Mouse (Mus musculus) hindbrain, embryonic 13.5 days (tissue): ENCODE measurements at regions not wholly inside any gene's neighbourhood (a gene's known extent, or its start where the extent isn't known, plus 50 kb on each side); places are given as distances from the start of the nearest gene placed in this dataset.
"Not testable (repeated sequence)": the region's sequence is repeated elsewhere in the genome, so short reads cannot be mapped to it uniquely, and the experiment has no call there.

Experiments used
- ATAC-seq: fragments of 200-750 bp; cut with Nextera tagmentation; 2 replicates; pipeline ENCODE4 v1.8.0; 2017; ENCODE audit warnings: moderate TSS enrichment; ENCODE audit not compliant: low FRiP score
- H3K27ac ChIP-seq: fragments of 300-500 bp; sonication (generic); 2 replicates; pipeline ENCODE4 v1.5.1; 2015; ENCODE audit warnings: inconsistent platforms, mild to moderate bottlenecking, moderate library complexity
- H3K27me3 ChIP-seq: fragments of 300-500 bp; sonication (generic); 2 replicates; pipeline ENCODE4 v1.6.1; 2015; ENCODE audit warnings: mild to moderate bottlenecking, inconsistent platforms
- H3K36me3 ChIP-seq: fragments of 300-500 bp; sonication (generic); 2 replicates; pipeline ENCODE4 v1.6.1; 2015; ENCODE audit warnings: mild to moderate bottlenecking, inconsistent platforms
- H3K4me1 ChIP-seq: fragments of 300-500 bp; sonication (generic); replicated peaks from 2 replicates; pipeline ENCODE4 v1.6.1; 2015; ENCODE audit warnings: inconsistent platforms
- H3K4me2 ChIP-seq: fragments of 300-500 bp; sonication (generic); 2 replicates; pipeline ENCODE4 v1.6.1; 2015; ENCODE audit warnings: inconsistent platforms, mild to moderate bottlenecking, moderate library complexity
- H3K4me3 ChIP-seq: fragments of 300-500 bp; sonication (generic); 2 replicates; pipeline ENCODE4 v1.5.1; 2015; ENCODE audit warnings: mild to moderate bottlenecking, inconsistent platforms
- H3K9ac ChIP-seq: fragments of 300-500 bp; sonication (generic); 2 replicates; pipeline ENCODE4 v1.6.1; 2015; ENCODE audit warnings: mild to moderate bottlenecking, inconsistent platforms
- H3K9me3 ChIP-seq: fragments of 300-500 bp; sonication (generic); 2 replicates; pipeline ENCODE4 v1.6.1; 2016; ENCODE audit warnings: inconsistent platforms
- WGBS: fragments of 180-500 bp; shearing (Covaris S2); methylation state at CpG from one replicate; pipeline ENCODE4 v1.1.7; 2015; 5-methylcytosine and 5-hydroxymethylcytosine counted together

- H3K27ac ChIP-seq, result no peak overlapping the region
- no peaks in the 10 kb centered on the region for H3K9me3 ChIP-seq
- H3K4me1 ChIP-seq, result no peaks in the 10 kb centered on the region
- H3K4me3 ChIP-seq, result no peak overlapping the region
- H3K9ac ChIP-seq, result no peak overlapping the region
- H3K4me2 ChIP-seq, result no peak overlapping the region
- no peak for ATAC-seq
- H3K27me3 ChIP-seq, result no peaks in the 10 kb centered on the region
- H3K36me3 ChIP-seq, result no peaks in the 10 kb centered on the region
These were observed 100.0 kb upstream of the Tbl1x start for GRCm38 (mm10) chrX:77410812-77411211.

- Histone ChIP-seq H3K36me3 (no peaks in the 10 kb centered on the region), H3K4me1 (no peaks in the 10 kb centered on the region), H3K4me2 (no peak overlapping the region), H3K9ac (no peak overlapping the region), H3K4me3 (no peak overlapping the region), H3K27me3 (no peaks in the 10 kb centered on the region), H3K27ac (no peak overlapping the region), H3K9me3 (no peaks in the 10 kb centered on the region)
- no peak for ATAC-seq
These were observed 96.7 kb upstream of the Tbl1x start for GRCm38 (mm10) chrX:77414156-77414555.

GRCm38 (mm10) chrX:77417766-77418165, 93.0 kb upstream of the Tbl1x start:
- H3K9ac ChIP-seq, result no peak overlapping the region
- H3K27ac ChIP-seq, result no peak overlapping the region
- no peaks in the 10 kb centered on the region for H3K4me1 ChIP-seq
- no peaks in the 10 kb centered on the region for H3K9me3 ChIP-seq
- H3K36me3 ChIP-seq, result no peaks in the 10 kb centered on the region
- H3K4me3 ChIP-seq, result no peak overlapping the region
- no peak for ATAC-seq
- H3K4me2 ChIP-seq, result no peak overlapping the region
- no peaks in the 10 kb centered on the region for H3K27me3 ChIP-seq

- H3K36me3 ChIP-seq, result no peaks in the 10 kb centered on the region
These were observed 88.6 kb upstream of the Tbl1x start for GRCm38 (mm10) chrX:77422206-77422605.

GRCm38 (mm10) chrX:77424792-77425727, 85.8 kb upstream of the Tbl1x start:
- Histone ChIP-seq H3K27ac (no peak overlapping the region), H3K4me2 (no peak overlapping the region), H3K27me3 (no peaks in the 10 kb centered on the region), H3K9me3 (no peaks in the 10 kb centered on the region), H3K4me1 (no peaks in the 10 kb centered on the region), H3K4me3 (no peak overlapping the region), H3K36me3 (no peaks in the 10 kb centered on the region), H3K9ac (no peak overlapping the region)
- 89% methylated on average over 3 of the region's 3 CpGs for WGBS
- no peak for ATAC-seq

More at GRCm38 (mm10) chrX:77422206-77422605, 88.6 kb upstream of the Tbl1x start:
- H3K9me3 ChIP-seq, result no peaks in the 10 kb centered on the region
- H3K27me3 ChIP-seq, result no peaks in the 10 kb centered on the region
- no peak overlapping the region for H3K4me3 ChIP-seq
- H3K9ac ChIP-seq, result no peak overlapping the region
- ATAC-seq, result no peak
- WGBS, result 61% methylated on average over 2 of the region's 2 CpGs
- H3K4me1 ChIP-seq, result no peaks in the 10 kb centered on the region
- H3K4me2 ChIP-seq, result no peak overlapping the region
- H3K27ac ChIP-seq, result no peak overlapping the region

GRCm38 (mm10) chrX:77425728-77426102, 85.1 kb upstream of the Tbl1x start:
- not testable (repeated sequence) for H3K9me3 ChIP-seq, H3K27me3 ChIP-seq, H3K9ac ChIP-seq, H3K4me3 ChIP-seq, H3K4me2 ChIP-seq, H3K36me3 ChIP-seq, ATAC-seq, H3K27ac ChIP-seq, H3K4me1 ChIP-seq
- 73% methylated on average over 3 of the region's 3 CpGs for WGBS

GRCm38 (mm10) chrX:77426836-77427235, 84.0 kb upstream of the Tbl1x start:
- not testable (repeated sequence) for ATAC-seq, H3K9me3 ChIP-seq, H3K27ac ChIP-seq, H3K27me3 ChIP-seq, H3K36me3 ChIP-seq, H3K4me3 ChIP-seq, H3K9ac ChIP-seq, H3K4me2 ChIP-seq, H3K4me1 ChIP-seq
- 88% methylated on average over 6 of the region's 6 CpGs for WGBS

GRCm38 (mm10) chrX:77432001-77432565, 78.7 kb upstream of the Tbl1x start:
- Histone ChIP-seq H3K9me3 (no peaks in the 10 kb centered on the region), H3K4me1 (peaks cover 4% of the 10 kb centered on the region), H3K27me3 (no peaks in the 10 kb centered on the region), H3K4me3 (no peak overlapping the region), H3K27ac (peak overlapping the region; percentile 64), H3K9ac (no peak overlapping the region), H3K36me3 (no peaks in the 10 kb centered on the region), H3K4me2 (no peak overlapping the region)
- no peak for ATAC-seq
- WGBS, result 75% methylated on average over 2 of the region's 2 CpGs

- ATAC-seq, result peak; percentile 98
- no peak overlapping the region for H3K4me3 ChIP-seq
- no peaks in the 10 kb centered on the region for H3K9me3 ChIP-seq
- WGBS, result 16% methylated on average over 28 of the region's 29 CpGs
- peaks cover 4% of the 10 kb centered on the region for H3K4me1 ChIP-seq
- H3K9ac ChIP-seq, result no peak overlapping the region
- H3K27ac ChIP-seq, result peak overlapping the region; percentile 86
- no peaks in the 10 kb centered on the region for H3K27me3 ChIP-seq
- no peaks in the 10 kb centered on the region for H3K36me3 ChIP-seq
- H3K4me2 ChIP-seq, result peak overlapping the region; percentile 36
These were observed 77.7 kb upstream of the Tbl1x start for GRCm38 (mm10) chrX:77432846-77433810.

GRCm38 (mm10) chrX:77433811-77434192, 77.0 kb upstream of the Tbl1x start:
- H3K4me3 ChIP-seq, result no peak overlapping the region
- no peaks in the 10 kb centered on the region for H3K36me3 ChIP-seq
- peaks cover 4% of the 10 kb centered on the region for H3K4me1 ChIP-seq
- H3K9me3 ChIP-seq, result no peaks in the 10 kb centered on the region
- no peak overlapping the region for H3K9ac ChIP-seq
- no peaks in the 10 kb centered on the region for H3K27me3 ChIP-seq
- peak overlapping the region; percentile 36 for H3K4me2 ChIP-seq
- 20% methylated on average over 3 of the region's 3 CpGs for WGBS
- H3K27ac ChIP-seq, result peak overlapping the region; percentile 86
- ATAC-seq, result no peak

GRCm38 (mm10) chrX:77443852-77444492, 66.8 kb upstream of the Tbl1x start:
- WGBS, result 36% methylated on average over 3 of the region's 3 CpGs
- Histone ChIP-seq H3K4me2 (no peak overlapping the region), H3K4me3 (no peak overlapping the region), H3K4me1 (no peaks in the 10 kb centered on the region), H3K27me3 (no peaks in the 10 kb centered on the region), H3K36me3 (no peaks in the 10 kb centered on the region), H3K27ac (peak overlapping the region; percentile 30; the same call in 1 of the 2 replicates), H3K9ac (no peak overlapping the region), H3K9me3 (no peaks in the 10 kb centered on the region)
- no peak for ATAC-seq

- WGBS, result 87% methylated on average over 3 of the region's 3 CpGs
- no peak overlapping the region for H3K9ac ChIP-seq
These were observed 64.1 kb upstream of the Tbl1x start for GRCm38 (mm10) chrX:77446755-77447154.

More at GRCm38 (mm10) chrX:77446755-77447154, 64.1 kb upstream of the Tbl1x start:
- H3K4me1 ChIP-seq, result no peaks in the 10 kb centered on the region
- no peak overlapping the region for H3K4me3 ChIP-seq
- no peaks in the 10 kb centered on the region for H3K27me3 ChIP-seq
- H3K9me3 ChIP-seq, result no peaks in the 10 kb centered on the region
- H3K4me2 ChIP-seq, result no peak overlapping the region
- ATAC-seq, result no peak
- H3K27ac ChIP-seq, result no peak overlapping the region
- no peaks in the 10 kb centered on the region for H3K36me3 ChIP-seq
